Comparison of ENCODE assay signal across 9 mouse cellular contexts in genomic region chr7:6191376-6191775, GRCm38 (mm10). TPM values are rescaled to one million over a fixed set of nuclear protein-coding genes. Genes with fewer than 3 reads are reported as not detected.
DNase-seq lines count a peak whose midpoint lies in the region; ATAC-seq and TF ChIP-seq lines count a peak whose summit lies in the region.
"Had no signal": no experiment of that assay in that cellular context is flagged by ENCODE, and none has a peak within 500 bp of the region (broad histone marks: within the 10 kb centered on the region; RNA-seq: fewer than 3 reads in every experiment).

No protein-coding gene starts in this region.

- no peak overlapping the region for H3K27ac ChIP-seq in liver, embryonic 14.5 days
- H3K27ac ChIP-seq: heart, embryonic 15.5 days had no signal

- WGBS in liver, embryonic 14.5 days (ENCODE audit: insufficient replicate concordance), result 25% methylated on average over 3 of the region's 3 CpGs

- no peak for TF ChIP-seq EP300 in liver, embryonic 14.5 days (IDR thresholded peaks at IDR 0.05; ENCODE audit: low read depth)

- H3K36me3 ChIP-seq in E14TG2a.4 (ENCODE audit: insufficient read depth, low read length), result peaks cover 41% of the 10 kb centered on the region
- H3K36me3 ChIP-seq in liver, embryonic 14.5 days (replicated peaks; ENCODE audit: control insufficient read depth, insufficient read depth, low read depth), result no peaks in the 10 kb centered on the region; the same call in 1 of the 2 replicates

- peak; percentile 87 for ATAC-seq in frontal cortex, adult (ENCODE audit: low TSS enrichment)
- ATAC-seq in liver, embryonic 14.5 days (ENCODE audit: insufficient read depth), result no peak

- DNase-seq in 3T3-L1 (ENCODE audit: low read depth, low spot score), result peak; percentile 78
- DNase-seq in c-Kit-positive CD71-positive TER-119-negative erythroid progenitor cells, embryonic 14.5 days (ENCODE audit: low read depth), result peak; percentile 72
- peak; percentile 88 for DNase-seq in kidney, adult 9 months
- peak in 2 of 3 experiments; percentile 51 to 55 for DNase-seq in liver, embryonic 14.5 days (ENCODE audit: low read depth in 3 of 3, low spot score in 3 of 3)
- peak; percentile 88 to 90 for DNase-seq in right cerebral cortex, adult 2 months (ENCODE audit: low spot score in 2 of 2)
- peak; percentile 85 for DNase-seq in urinary bladder, postnatal 25 days (ENCODE audit: low spot score)

- H3K27me3 ChIP-seq in E14TG2a.4 (ENCODE audit: insufficient read depth, low read length), result peaks cover 34% of the 10 kb centered on the region
- no peaks in the 10 kb centered on the region for H3K27me3 ChIP-seq in liver, embryonic 14.5 days (ENCODE audit: control insufficient read depth, insufficient read depth, low read length)

- no peak overlapping the region for H3K4me3 ChIP-seq in E14TG2a.4 (replicated peaks; ENCODE audit: low read length)
- H3K4me3 ChIP-seq in liver, embryonic 14.5 days (ENCODE audit: insufficient read depth in 1 of 2, low read depth in 2 of 2, low read length in 2 of 2), result no peak overlapping the region
- H3K4me3 ChIP-seq: heart, embryonic 15.5 days had no signal

- H3K4me1 ChIP-seq in E14TG2a.4 (replicated peaks; ENCODE audit: low read depth, low read length), result peaks cover 8% of the 10 kb centered on the region
- no peaks in the 10 kb centered on the region for H3K4me1 ChIP-seq in liver, embryonic 14.5 days (replicated peaks; ENCODE audit: control insufficient read depth in 2 of 2, insufficient read depth in 2 of 2, low read length in 1 of 2)
- H3K4me1 ChIP-seq: heart, embryonic 15.5 days had no signal

- H3K9ac ChIP-seq in liver, embryonic 14.5 days (replicated peaks), result no peak overlapping the region
- H3K9ac ChIP-seq: heart, embryonic 15.5 days had no signal

- peaks cover 34% of the 10 kb centered on the region for H3K9me3 ChIP-seq in E14TG2a.4 (ENCODE audit: low read length)
- H3K9me3 ChIP-seq in liver, embryonic 14.5 days (ENCODE audit: control insufficient read depth, low read length), result no peaks in the 10 kb centered on the region
- H3K9me3 ChIP-seq: heart, embryonic 15.5 days had no signal

- peak; percentile 81 for TF ChIP-seq CTCF in E14TG2a.4 (conservative IDR thresholded peaks at IDR 0.05; ENCODE audit: low read length)
- TF ChIP-seq CTCF in liver, embryonic 14.5 days (IDR thresholded peaks at IDR 0.05; ENCODE audit: low read depth), result peak; percentile 80

- no peak overlapping the region for H3K4me2 ChIP-seq in liver, embryonic 14.5 days (ENCODE audit: low read depth)
- H3K4me2 ChIP-seq: heart, embryonic 15.5 days had no signal

RNA-seq across cellular contexts. Expression of gene Galp, which starts 5.5 kb away (rescaled TPM):
- polyA plus RNA-seq in liver, embryonic 14.5 days (2012; rRNA removed), result not detected in 2 replicates
- not detected in 2 replicates for polyA plus RNA-seq in liver, embryonic 14.5 days (2014; fragmentation: Nextera tagmentation; extraction: Ambion mirVana)
- polyA plus RNA-seq: heart, embryonic 15.5 days had no signal

RNA-seq across cellular contexts. Expression of gene Zfp444, which starts 19.4 kb away (rescaled TPM):
- polyA plus RNA-seq in liver, embryonic 14.5 days (2012; rRNA removed), result 10.1 and 13.8 TPM in 2 replicates
- polyA plus RNA-seq in liver, embryonic 14.5 days (2014; fragmentation: Nextera tagmentation; extraction: Ambion mirVana), result 15.0 and 16.3 TPM in 2 replicates

RNA-seq across cellular contexts. Expression of gene Zscan5b, which starts 30.7 kb away (rescaled TPM):
- polyA plus RNA-seq in liver, embryonic 14.5 days (2012; rRNA removed), result not detected in 2 replicates
- not detected in 2 replicates for polyA plus RNA-seq in liver, embryonic 14.5 days (2014; fragmentation: Nextera tagmentation; extraction: Ambion mirVana)
- polyA plus RNA-seq: heart, embryonic 15.5 days had no signal

RNA-seq across cellular contexts. Expression of gene Zfp787, which starts 35.6 kb away (rescaled TPM):
- 11.6 and 12.5 TPM in 2 replicates for polyA plus RNA-seq in liver, embryonic 14.5 days (2012; rRNA removed)
- polyA plus RNA-seq in liver, embryonic 14.5 days (2014; fragmentation: Nextera tagmentation; extraction: Ambion mirVana), result 6.7 and 6.9 TPM in 2 replicates
